Mouse (Mus musculus) bone marrow, adult 2 months (tissue): ENCODE results near the gene Tdrd9.

Source experiments
- CTCF ChIP-seq: fragments of 200-500 bp; IDR thresholded peaks from 2 replicates; pipeline ENCODE4 v1.5.1; 2011; ENCODE audit warnings: low read length, control low read depth; ENCODE audit not compliant: control insufficient read depth, insufficient read depth
- POLR2A ChIP-seq: fragments of 200-500 bp; IDR thresholded peaks from 2 replicates; pipeline ENCODE4 v1.6.1; 2011; ENCODE audit warnings: low read depth, mild to moderate bottlenecking, control low read depth, low read length, borderline replicate concordance; ENCODE audit not compliant: control insufficient read depth

- TF ChIP-seq CTCF (no peak), POLR2A (no peak)
These were observed 124.8 kb downstream of the Tdrd9 start for GRCm38 (mm10) chr12:112096051-112096732.
